Mouse (Mus musculus): ENCODE data around the gene Slc17a1.

- TF ChIP-seq CHD1 (IDR thresholded peaks at IDR 0.05; ENCODE audit: low read depth, low read length), result no peak
- no peak for TF ChIP-seq E2F4 (IDR thresholded peaks at IDR 0.05; ENCODE audit: insufficient replicate concordance, low read depth, low read length)
- TF ChIP-seq CTCF (conservative IDR thresholded peaks at IDR 0.05 in 1 of 2, IDR thresholded peaks at IDR 0.05 in 1 of 2; ENCODE audit: low read depth in 2 of 2, low read length in 2 of 2), result no peak
- TF ChIP-seq MAZ (IDR thresholded peaks at IDR 0.05; ENCODE audit: low read depth, low read length), result no peak
- TF ChIP-seq POLR2A (IDR thresholded peaks at IDR 0.05; ENCODE audit: low read depth, low read length), result no peak
- no peak for TF ChIP-seq RCOR1 (conservative IDR thresholded peaks at IDR 0.05; ENCODE audit: low read depth, low read length)
- no peak for TF ChIP-seq USF1 (IDR thresholded peaks at IDR 0.05; ENCODE audit: low read depth, low read length)
- TF ChIP-seq MAX (IDR thresholded peaks at IDR 0.05; ENCODE audit: low read length), result no peak
- no peak for TF ChIP-seq USF2 (conservative IDR thresholded peaks at IDR 0.05; ENCODE audit: low read depth, low read length)
- TF ChIP-seq ZNF384 (IDR thresholded peaks at IDR 0.05; ENCODE audit: low read depth, low read length), result no peak
- no peak for TF ChIP-seq MAFK (IDR thresholded peaks at IDR 0.05; ENCODE audit: insufficient replicate concordance, low read length)
- no peak for TF ChIP-seq BHLHE40 (IDR thresholded peaks at IDR 0.05; ENCODE audit: low read depth, low read length)
- TF ChIP-seq TBP (conservative IDR thresholded peaks at IDR 0.05; ENCODE audit: low read depth, low read length), result no peak
- TF ChIP-seq POLR2AphosphoS2 (IDR thresholded peaks at IDR 0.05; ENCODE audit: low read depth, low read length), result no peak
These were observed 11.6 kb downstream of the Slc17a1 start for GRCm38 (mm10) chr13:23879106-23879505.

Measured in CH12.LX (cell line).